Mouse (Mus musculus) erythroblast, embryonic 14.5 days (primary cell): Measurements from ENCODE around the gene Scaper.

Source experiments
- GATA1 ChIP-seq: IDR thresholded peaks from 2 replicates; pipeline ENCODE4 v1.6.1; 2012; ENCODE audit warnings: low read length, inconsistent platforms, mixed read lengths
- TAL1 ChIP-seq: IDR thresholded peaks from 3 replicates; pipeline ENCODE4 v1.6.1; 2012; ENCODE audit warnings: low read length, inconsistent platforms, mixed read lengths

DNA sequence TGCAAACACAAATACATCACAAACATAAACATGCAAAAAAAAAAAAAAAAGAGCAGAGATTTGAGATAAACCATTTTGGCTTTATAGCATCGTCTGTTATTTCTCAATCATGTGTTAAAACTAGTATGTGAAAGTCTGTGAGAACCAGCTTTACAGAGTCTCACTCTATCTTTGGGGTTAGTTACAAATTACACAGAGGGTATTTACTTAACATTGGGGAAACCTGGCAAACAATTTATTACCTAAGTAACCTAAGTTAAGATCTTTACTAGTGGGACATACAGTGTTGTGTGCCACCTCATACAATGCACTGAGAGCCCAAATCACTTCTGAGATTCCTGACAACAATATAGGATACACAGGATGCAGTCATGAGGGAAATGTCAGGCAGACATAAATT lies 428.2 kb downstream of the Scaper start:
- no peak for TF ChIP-seq TAL1
- TF ChIP-seq GATA1: no peak
